Mouse (Mus musculus): ENCODE measurements around the gene Fcho1. TPM values are rescaled to one million over a fixed set of nuclear protein-coding genes. Genes with fewer than 3 reads are reported as not detected.
"Not testable (repeated sequence)": the region's sequence is repeated elsewhere in the genome, so short reads cannot be mapped to it uniquely, and the experiment has no call there.

The Fcho1 gene
- total RNA-seq (2021), result 1 to 10 TPM; 1.8 to 2.7 TPM
- polyA plus RNA-seq (2012; rRNA removed), result 8.2 and 10.6 TPM in 2 replicates
- long read RNA-seq, partial matches to known transcripts, result 0 of 1 reads
- long read RNA-seq, other reads (novel, unspliced or antisense), result 0 of 1 reads

GRCm38 (mm10) chr8:71725122-71725924, at the start of gene Fcho1:
TSS of gene Fcho1 (minus strand) at chr8:71725716.
- peak; percentile 75 for DNase-seq

- no peak for DNase-seq
These were observed 45.8 kb upstream of the Fcho1 start for GRCm38 (mm10) chr8:71771336-71771735.

- no peak for DNase-seq
These were observed 33.3 kb upstream of the Fcho1 start for GRCm38 (mm10) chr8:71758816-71759215.

GRCm38 (mm10) chr8:71752881-71753552, 27.5 kb upstream of the Fcho1 start:
- not testable (repeated sequence) for DNase-seq

- not testable (repeated sequence) for DNase-seq
These were observed 26.7 kb upstream of the Fcho1 start for GRCm38 (mm10) chr8:71752263-71752662.

- peak; percentile 60 for DNase-seq
These were observed 25.9 kb upstream of the Fcho1 start for GRCm38 (mm10) chr8:71751337-71751886.

GRCm38 (mm10) chr8:71749321-71750075, 24.0 kb upstream of the Fcho1 start:
- not testable (repeated sequence) for DNase-seq

- not testable (repeated sequence) for DNase-seq
These were observed 21.6 kb upstream of the Fcho1 start for GRCm38 (mm10) chr8:71747082-71747481.

- no peak for DNase-seq
These were observed 19.8 kb upstream of the Fcho1 start for GRCm38 (mm10) chr8:71745322-71745721.

- DNase-seq, result no peak
These were observed 17.3 kb upstream of the Fcho1 start for GRCm38 (mm10) chr8:71742783-71743182.

- peak; percentile 24 for DNase-seq
These were observed 16.2 kb upstream of the Fcho1 start for GRCm38 (mm10) chr8:71741687-71742114.

GRCm38 (mm10) chr8:71741226-71741625, 15.7 kb upstream of the Fcho1 start:
- DNase-seq, result no peak

GRCm38 (mm10) chr8:71738316-71738715, 12.8 kb upstream of the Fcho1 start:
- DNase-seq, result not testable (repeated sequence)

- DNase-seq, result peak; percentile 79
These were observed 6.2 kb upstream of the Fcho1 start for GRCm38 (mm10) chr8:71731652-71732230.

- no peak for DNase-seq
These were observed 3.5 kb upstream of the Fcho1 start for GRCm38 (mm10) chr8:71728826-71729620.

GRCm38 (mm10) chr8:71728240-71728785, 2.8 kb upstream of the Fcho1 start:
- DNase-seq, result peak; percentile 28

GRCm38 (mm10) chr8:71724389-71724788, 1.1 kb downstream of the Fcho1 start:
- DNase-seq, result no peak

- no peak for DNase-seq
These were observed 2.4 kb downstream of the Fcho1 start for GRCm38 (mm10) chr8:71723047-71723551.

- no peak for DNase-seq
These were observed 5.5 kb downstream of the Fcho1 start for GRCm38 (mm10) chr8:71719928-71720457.

- no peak for DNase-seq
These were observed 6.3 kb downstream of the Fcho1 start for GRCm38 (mm10) chr8:71719218-71719617.

Data from adrenal gland, adult 2 months (tissue).